Mouse (Mus musculus) heart, postnatal 10 days (tissue): ENCODE measurements around the gene Spz1. TPM values are rescaled to one million over a fixed set of nuclear protein-coding genes. Genes with fewer than 3 reads are reported as not detected.
"Not testable (repeated sequence)": the region's sequence is repeated elsewhere in the genome, so short reads cannot be mapped to it uniquely, and the experiment has no call there.

Source experiments
- DNase-seq, 2 experiments: peaks; one replicate each; pipeline ENCODE4 v3.0.0; 2021
- intact Hi-C: fragments of 180-260 bp; cut with DNase I; formaldehyde crosslinking; loops from one replicate; pipeline ENCODE4 v1.15.1; 2025
- total RNA-seq, 2 experiments: library from RNA; stranded (reverse); gene quantifications; 2 replicates each; pipeline ENCODE4 v1.2.3; 2021

Gene Spz1
- not detected for total RNA-seq

- intact Hi-C loops, result no loop called here
- no peak for DNase-seq
Measured at GRCm38 (mm10) chr13:92576072-92576471, at the start of gene Spz1. TSS of gene Spz1 (minus strand) at chr13:92576172.

GRCm38 (mm10) chr13:92616459-92616858, 40.5 kb upstream of the Spz1 start:
- intact Hi-C loops, result no loop called here
- DNase-seq, result no peak

DNA sequence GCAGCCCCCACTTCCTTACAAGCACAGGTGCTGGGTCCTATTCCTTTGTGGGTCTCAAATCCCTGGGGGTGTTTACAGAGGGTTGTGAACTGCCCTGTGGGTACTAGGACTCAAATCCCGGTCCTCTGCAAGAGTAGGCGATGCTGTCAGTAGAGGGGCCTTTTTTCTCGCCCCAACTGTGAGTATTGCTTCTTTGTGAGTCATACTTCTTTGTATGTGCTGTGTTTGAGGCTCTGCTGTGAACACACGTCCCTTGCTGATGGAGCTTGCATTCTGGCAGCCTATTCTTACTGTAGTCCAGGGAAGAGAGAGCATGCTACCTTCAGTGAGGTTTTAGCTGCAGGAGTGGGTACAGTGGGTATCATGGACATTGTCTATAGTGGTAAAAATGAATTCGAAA, 39.2 kb upstream of the Spz1 start:
- intact Hi-C loops, result no loop called here
- DNase-seq, result no peak

DNA sequence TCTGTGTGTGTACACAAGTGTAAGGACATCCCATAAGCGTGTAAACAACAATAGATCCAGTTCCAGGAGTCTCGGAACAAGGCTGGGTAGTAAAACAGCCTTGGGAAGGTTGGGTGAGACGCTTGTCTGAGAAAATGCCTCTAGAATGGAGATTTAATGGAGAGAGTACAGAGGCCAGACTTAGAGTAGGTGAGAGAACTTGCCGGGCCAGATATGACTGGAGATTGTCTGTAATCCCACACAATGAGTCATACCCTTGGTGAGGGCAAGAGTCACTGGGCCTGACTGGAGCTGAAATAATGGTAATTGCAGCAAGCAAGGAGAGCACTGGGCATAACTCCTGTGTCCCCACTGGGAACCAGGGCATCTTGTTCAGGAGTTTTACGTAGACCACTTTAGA, 37.1 kb upstream of the Spz1 start:
- intact Hi-C loops, result no loop called here
- DNase-seq, result no peak

GRCm38 (mm10) chr13:92611917-92612316, 35.9 kb upstream of the Spz1 start:
- no peak for DNase-seq
- intact Hi-C loops, result no loop called here

DNA sequence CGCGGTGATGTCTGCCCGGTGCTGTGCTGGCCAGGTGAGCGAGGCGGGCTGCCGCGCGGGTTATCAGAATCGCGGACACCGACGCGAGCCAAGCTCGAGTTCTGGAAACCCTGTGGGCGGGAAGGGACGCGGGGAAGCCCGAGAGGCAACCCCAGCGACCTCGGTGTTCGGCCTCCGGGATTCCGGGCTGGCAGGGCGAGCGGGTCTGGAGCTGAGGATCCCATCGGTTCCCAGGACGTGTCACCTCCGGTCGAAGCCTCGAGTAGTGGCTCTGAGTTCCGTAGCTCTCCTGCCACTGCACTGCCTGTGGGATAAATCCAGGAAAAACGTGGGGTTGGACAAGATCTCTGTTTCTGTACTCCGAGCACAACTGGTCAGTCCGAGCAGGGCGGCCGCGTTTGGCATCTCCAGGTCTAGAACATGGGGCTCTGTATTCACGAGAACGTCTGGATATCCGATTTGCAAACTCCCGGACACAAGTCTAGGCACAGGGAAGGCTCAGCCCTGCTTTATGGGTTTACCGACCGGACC, 35.3 kb upstream of the Spz1 start:
- intact Hi-C loops, result no loop called here
- no peak for DNase-seq

GRCm38 (mm10) chr13:92610311-92611221, 34.6 kb upstream of the Spz1 start, which contains the start of gene Serinc5:
TSS of gene Serinc5 (plus strand) at chr13:92611091.
- intact Hi-C loops, result no loop called here
- peak; percentile 99 for DNase-seq

DNA sequence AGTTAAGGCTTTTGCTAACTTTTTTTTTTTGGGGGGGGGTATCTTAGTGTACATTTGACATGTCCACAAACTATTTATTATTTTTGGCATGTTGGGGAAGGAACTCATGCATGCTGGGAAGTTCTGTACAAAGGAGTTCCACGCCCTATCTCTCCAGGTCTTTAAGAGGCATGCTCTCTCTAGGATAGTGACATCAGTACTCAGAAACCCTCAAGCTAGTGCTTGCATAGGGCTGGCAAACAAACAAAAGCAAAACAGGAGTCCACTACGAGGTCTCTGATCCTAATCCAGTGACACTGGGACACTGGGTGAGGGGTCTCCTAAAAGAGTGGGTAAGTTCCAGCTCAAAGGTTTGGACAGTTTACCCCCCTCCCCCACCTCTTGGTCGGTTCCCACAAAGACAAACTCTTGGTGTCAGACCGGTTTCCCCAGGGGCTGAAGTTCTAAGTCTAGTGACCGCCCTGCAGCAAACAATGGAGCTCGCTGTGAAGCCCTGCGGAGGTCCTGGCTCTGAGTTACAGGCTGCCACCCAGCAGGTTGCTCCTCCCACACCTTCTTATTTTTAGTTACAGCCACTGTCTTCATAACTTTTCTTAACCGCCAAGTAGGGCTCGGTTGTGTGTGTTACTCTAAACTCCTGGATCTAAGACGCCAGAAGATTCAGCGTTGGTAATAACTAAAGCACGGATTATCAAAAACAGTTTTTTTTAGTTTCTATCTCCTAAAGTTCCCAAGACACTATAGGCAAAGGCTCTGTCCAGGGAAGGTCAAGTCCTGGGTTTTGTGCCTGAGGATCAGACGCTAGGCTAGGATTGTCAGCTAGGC, 33.7 kb upstream of the Spz1 start:
- intact Hi-C loops, result no loop called here
- peak; percentile 76 to 77 for DNase-seq

DNA sequence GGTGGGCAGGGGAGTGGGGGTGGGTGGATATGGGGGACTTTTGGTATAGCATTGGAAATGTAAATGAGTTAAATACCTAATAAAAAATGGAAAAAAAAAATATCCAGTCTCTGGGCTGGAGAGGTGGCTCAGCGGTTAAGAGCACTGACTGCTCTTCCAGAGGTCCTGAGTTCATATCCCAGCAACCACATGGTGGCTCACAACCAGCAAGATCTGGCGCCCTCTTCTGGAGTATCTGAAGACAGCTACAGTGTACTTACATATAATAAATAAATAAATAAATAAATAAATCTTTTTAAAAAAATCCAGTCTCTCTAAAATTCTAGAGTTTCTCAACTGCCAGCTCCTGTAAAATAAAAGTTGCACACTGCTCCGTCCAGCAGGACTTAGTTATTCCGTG, 29.3 kb upstream of the Spz1 start:
- intact Hi-C loops, DNase-seq: not testable (repeated sequence)

GRCm38 (mm10) chr13:92595424-92595823, 19.5 kb upstream of the Spz1 start:
- intact Hi-C loops, result no loop called here
- DNase-seq, result no peak

- intact Hi-C loops, result no loop called here
- DNase-seq, result no peak
Measured at GRCm38 (mm10) chr13:92594907-92595306, 18.9 kb upstream of the Spz1 start.

DNA sequence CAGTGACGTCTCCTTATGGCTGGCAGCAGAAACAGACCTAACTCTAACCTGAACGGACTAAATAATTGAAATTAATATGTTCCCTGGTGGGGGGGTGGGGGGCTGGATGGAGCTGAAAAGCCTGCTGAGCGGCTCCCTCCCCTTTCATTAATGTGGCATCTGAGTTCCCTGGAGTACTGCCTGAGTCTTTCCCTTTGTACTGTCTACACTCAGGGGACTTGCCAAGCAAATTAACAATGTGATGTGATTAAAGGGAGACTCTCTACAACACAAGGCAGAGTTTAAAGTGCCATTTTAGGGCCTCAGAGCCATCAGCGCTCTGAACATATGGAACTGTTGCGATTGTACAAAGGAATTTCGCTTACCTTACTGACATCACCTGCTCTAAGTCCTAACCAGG, 18.5 kb upstream of the Spz1 start:
- intact Hi-C loops, result no loop called here
- DNase-seq, result no peak

- intact Hi-C loops, result no loop called here
- DNase-seq, result no peak
Measured at GRCm38 (mm10) chr13:92593731-92594396, 17.9 kb upstream of the Spz1 start.

DNA sequence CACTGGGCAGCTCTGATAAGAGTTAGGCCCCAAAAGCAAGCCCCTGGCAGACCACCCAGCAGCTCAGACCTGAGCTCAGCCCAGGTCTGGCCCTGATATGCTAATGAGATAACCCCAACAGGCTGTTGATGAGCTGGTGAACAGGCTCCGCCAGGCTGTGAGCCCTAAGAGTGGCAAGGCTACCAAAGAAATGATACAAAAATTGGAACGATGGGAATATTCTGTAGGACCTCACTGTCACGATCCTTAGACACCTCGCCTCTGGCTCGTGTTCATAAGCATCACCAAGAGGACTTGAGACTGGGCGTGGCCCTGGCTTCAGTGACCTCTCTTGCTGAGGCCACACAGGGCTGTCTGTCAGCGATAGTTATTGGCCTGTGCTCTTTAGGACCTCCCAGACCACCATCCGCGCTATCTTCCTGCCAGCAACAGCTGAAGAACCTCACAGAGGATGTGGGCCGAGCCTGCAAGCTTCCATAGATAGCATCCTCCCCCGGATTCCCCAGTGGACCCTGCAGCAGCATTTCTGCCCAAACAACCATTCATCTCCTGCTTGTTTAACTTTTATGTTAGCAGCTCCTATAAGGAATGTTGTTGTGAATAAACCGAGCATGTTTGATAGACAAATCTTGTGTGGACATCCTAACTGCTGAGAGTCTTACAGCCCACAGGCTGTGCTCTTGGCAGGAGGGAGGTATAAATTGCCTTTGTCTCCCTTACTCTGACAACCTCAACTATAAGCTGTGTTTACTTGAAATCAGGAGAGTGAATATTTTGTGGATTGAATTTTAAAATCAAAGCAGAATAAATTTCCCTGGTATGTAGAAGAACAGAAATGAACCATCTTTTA, 17.0 kb upstream of the Spz1 start:
- peak; percentile 82 for DNase-seq
- intact Hi-C loops, result no loop called here

GRCm38 (mm10) chr13:92592268-92592785, 16.4 kb upstream of the Spz1 start:
- no peak for DNase-seq
- intact Hi-C loops, result no loop called here

DNA sequence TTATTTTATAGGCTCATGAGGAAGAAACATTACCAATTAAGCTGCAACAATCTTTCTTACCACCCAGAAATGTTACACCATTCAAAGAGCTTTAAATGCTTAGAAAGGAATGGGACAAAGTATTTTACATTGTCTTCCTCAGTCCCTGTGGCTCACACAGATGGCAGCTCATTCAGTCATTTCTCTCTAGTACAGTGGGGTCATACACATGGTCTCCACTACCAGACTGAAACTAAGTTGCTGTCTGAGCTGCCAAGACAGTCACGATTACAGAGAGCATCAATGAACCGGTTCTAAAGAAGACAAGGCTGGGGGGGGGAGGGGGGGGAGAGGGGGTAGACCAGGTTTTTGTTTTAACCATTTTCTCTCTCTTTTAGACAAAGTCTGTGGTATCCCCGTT, 15.3 kb upstream of the Spz1 start:
- intact Hi-C loops, result no loop called here
- no peak for DNase-seq

GRCm38 (mm10) chr13:92589255-92589654, 13.3 kb upstream of the Spz1 start:
- peak; percentile 37 to 44 for DNase-seq
- intact Hi-C loops, result no loop called here

DNA sequence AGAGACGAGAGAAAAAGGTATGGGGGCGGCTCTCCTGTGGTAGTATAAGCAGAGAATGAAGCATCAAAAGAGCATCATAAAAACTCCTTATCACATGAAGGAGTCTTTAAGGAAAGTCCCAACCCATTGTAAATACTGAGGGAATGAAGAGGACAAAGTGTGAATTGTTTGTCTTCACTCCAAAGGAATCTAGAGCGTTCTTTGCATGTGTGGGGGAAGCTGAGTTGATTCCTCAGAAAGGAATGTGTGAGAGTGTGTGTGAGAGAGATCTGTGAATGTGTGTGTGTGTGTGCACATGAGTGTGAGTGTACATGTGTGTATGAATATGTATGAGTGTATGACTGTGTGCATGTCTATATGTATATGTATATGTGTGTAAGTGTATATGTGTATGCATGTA, 12.7 kb upstream of the Spz1 start:
- no peak for DNase-seq
- intact Hi-C loops, result no loop called here

DNA sequence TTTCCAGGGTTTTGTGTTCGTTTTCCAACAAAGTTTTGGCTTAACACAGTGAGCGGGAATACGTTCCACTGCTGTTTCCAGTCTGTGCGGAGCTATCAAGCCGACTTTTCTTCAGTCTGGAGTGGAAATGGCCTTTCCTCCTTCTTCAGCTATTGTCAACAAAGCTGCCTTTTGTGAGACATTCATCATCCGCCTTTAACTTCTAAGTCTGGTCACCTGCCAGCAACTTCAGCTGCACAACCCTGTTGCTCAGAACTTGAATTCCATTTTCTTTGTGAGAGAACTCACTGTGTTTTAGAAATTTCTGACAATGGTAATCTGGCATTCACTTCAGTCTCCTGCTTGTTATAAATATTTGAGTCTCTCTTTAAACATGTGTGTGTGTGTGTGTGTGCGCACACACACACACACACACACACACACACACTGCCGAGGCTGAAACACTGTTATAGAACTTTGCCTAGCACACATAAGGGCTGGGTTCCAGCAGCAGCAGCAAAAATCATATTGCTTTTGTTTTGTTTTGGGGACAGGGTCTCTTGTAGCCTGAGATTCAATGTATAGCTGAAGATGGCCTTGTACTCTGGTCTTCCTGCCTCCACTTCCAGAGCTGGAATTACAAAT, 8.2 kb upstream of the Spz1 start:
- intact Hi-C loops, result no loop called here
- peak; percentile 56 to 58 for DNase-seq
